Mouse (Mus musculus) liver, adult 2 months (tissue): ENCODE measurements around the gene Pus10.

Experiments
- CTCF ChIP-seq: fragments of 200-500 bp; IDR thresholded peaks from 2 replicates; pipeline ENCODE4 v1.5.1; 2011; ENCODE audit warnings: low read depth, low read length, control low read depth
- POLR2A ChIP-seq: fragments of 200-500 bp; IDR thresholded peaks from 2 replicates; pipeline ENCODE4 v1.6.1; 2011; ENCODE audit warnings: low read length, control low read depth; ENCODE audit not compliant: insufficient read depth; ENCODE audit errors: extremely low read depth

- TF ChIP-seq POLR2A (no peak), CTCF (no peak)
Observed at GRCm38 (mm10) chr11:23657791-23658190, 7.7 kb upstream of the Pus10 start.
